Mouse (Mus musculus): ENCODE measurements at regions not wholly inside any gene's neighbourhood (a gene's known extent, or its start where the extent isn't known, plus 50 kb on each side); places are given as distances from the start of the nearest gene placed in this dataset.

DNA sequence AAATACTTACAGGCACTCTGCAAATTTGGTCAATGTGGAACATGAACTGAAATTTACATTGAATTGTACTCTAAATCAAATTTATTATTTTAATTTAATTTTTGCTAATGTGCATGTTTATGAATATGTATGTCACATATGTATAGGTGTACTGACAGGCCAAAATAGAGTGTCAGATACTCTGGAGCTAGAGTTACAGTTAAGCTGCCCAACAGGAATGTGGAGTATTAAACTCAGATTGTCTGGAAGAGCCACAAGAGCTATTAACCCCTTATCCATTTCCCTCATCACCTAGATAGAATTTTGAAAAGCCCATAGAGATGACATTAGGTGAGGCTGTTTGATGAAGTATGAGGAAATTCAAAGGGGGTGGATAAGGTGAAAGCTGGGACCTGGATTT, 607.5 kb upstream of the Dpp10 start:
- no peak for DNase-seq

DNA sequence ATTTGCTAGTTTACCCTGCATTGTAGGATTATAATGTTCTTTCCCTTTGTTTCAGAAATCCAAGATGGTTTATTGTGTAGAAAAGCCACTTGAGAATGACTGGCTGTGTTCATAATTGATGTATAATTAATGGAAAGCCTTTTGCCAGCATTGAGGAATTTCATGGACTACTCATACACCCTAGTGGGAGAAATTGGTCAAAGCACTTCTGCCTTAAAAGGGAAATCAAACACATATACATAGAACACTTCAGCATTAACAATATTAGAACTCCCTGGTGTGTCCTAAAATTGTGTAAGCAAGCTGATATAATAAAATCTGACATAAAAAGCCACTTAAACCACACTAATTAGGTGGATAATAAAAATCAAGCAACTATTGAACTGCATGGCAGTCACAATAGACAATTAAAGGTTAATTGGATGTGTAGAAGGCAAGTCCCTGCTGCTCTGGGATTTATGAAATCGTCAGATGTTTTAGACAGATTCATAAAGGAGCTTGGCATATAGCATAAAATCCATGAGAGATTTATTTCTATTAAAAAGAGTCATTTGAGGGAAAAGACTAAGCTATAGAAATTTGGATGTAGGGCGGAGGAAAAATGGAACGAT, 607.0 kb upstream of the Dpp10 start:
- no peak for DNase-seq

DNA sequence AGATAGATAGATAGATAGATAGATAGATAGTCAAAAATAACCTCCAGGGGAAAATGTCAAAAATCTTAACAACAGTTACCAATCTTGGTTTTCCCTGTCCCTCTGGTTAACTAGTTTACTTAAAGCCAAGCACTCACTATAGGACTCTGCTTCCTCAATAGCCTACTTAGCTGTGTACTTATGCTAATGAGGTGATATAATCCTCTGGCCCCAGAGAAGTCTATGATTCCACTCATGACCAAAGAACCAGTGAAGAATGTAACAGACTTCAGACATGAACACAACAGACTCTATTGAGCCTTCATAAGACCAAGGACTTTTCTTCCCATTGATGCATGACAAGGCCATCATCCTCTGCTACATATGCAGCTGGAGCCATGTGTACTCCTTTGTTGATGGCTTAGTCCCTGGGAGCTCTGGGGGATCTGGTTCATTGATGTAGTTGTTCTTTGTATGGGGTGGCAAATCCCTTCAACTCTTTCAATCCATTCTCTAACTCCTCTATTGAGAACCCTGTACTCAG, 589.9 kb upstream of the Dpp10 start:
- DNase-seq: no peak

DNA sequence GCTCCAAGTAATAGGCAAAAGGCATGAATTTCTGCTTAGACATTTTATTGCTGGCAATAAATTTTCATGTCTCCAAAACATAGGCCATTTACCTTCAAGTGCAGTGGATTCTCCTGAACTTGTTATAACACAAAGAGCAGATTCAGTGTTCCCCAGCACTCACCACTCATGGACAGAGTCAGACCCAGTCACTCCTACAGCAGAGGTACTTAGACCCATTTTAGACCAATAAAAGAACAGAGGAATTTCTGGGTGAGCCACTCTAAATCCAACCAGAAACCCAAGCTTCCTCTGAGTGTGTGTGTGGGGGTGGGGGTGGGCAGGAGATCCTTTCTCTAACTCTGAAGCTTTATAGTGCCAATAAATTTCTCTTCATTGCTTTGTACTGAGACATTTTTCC, 584.7 kb upstream of the Dpp10 start:
- no peak for DNase-seq

DNA sequence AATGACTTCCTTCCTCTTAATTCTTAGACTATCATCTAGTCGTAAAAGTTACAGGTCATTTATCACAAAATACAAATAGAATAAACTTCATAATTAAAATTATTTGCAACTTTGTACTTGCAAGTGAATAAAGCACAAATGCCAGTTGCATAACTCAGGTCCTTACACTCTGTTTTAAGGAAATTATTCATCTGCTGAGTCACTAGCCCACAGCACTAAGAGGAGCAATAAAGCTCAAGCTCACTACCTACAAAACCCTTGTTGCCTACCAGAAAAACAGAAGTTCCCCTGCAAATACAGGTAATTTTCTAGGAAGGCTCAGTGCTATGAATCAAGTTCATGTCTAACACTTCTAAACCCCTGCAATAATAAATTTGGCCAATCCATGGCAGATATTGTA, 539.3 kb upstream of the Dpp10 start:
- no peak for DNase-seq
